Mouse (Mus musculus) ES-E14 (cell line): ENCODE results near the gene Rbfox3.

ENCODE experiments used
- CHD2 ChIP-seq: IDR thresholded peaks from 2 replicates; pipeline ENCODE4 v1.6.1; 2014; ENCODE audit warnings: mild to moderate bottlenecking, low read depth, low read length, inconsistent platforms
- HCFC1 ChIP-seq: IDR thresholded peaks from 2 replicates; pipeline ENCODE4 v1.6.1; 2012; ENCODE audit warnings: low read length, inconsistent platforms, borderline replicate concordance; ENCODE audit not compliant: insufficient read depth
- MAFK ChIP-seq: IDR thresholded peaks from 2 replicates; pipeline ENCODE4 v1.6.1; 2014; ENCODE audit warnings: mild to moderate bottlenecking, low read depth, low read length, inconsistent platforms; ENCODE audit not compliant: insufficient read depth

- TF ChIP-seq CHD2 (no peak), HCFC1 (no peak), MAFK (no peak)
These were observed 168.6 kb downstream of the Rbfox3 start for GRCm38 (mm10) chr11:118742762-118743161.
